Mouse (Mus musculus) liver, embryonic 13.5 days (tissue): Measurements from ENCODE around the gene Ift20. TPM values are rescaled to one million over a fixed set of nuclear protein-coding genes. Genes with fewer than 3 reads are reported as not detected.
"Not testable (repeated sequence)": the region's sequence is repeated elsewhere in the genome, so short reads cannot be mapped to it uniquely, and the experiment has no call there.

Experiments
- ATAC-seq: fragments of 200-750 bp; cut with Nextera tagmentation; 2 replicates; pipeline ENCODE4 v1.8.0; 2017; ENCODE audit warnings: low read depth, mild to moderate bottlenecking, moderate number of reproducible peaks, moderate library complexity
- DNase-seq: peaks from one replicate; pipeline ENCODE4 v3.0.0; 2022
- H3K27ac ChIP-seq: fragments of 300-500 bp; sonication (generic); 2 replicates; pipeline ENCODE4 v1.5.1; 2015; ENCODE audit warnings: moderate library complexity, mild to moderate bottlenecking, inconsistent platforms
- H3K27me3 ChIP-seq: fragments of 300-500 bp; sonication (generic); 2 replicates; pipeline ENCODE4 v1.6.1; 2015; ENCODE audit warnings: mild to moderate bottlenecking, inconsistent platforms
- H3K36me3 ChIP-seq: fragments of 300-500 bp; sonication (generic); 2 replicates; pipeline ENCODE4 v1.6.1; 2015; ENCODE audit warnings: mild to moderate bottlenecking, inconsistent platforms
- H3K4me1 ChIP-seq: fragments of 300-500 bp; sonication (generic); replicated peaks from 2 replicates; pipeline ENCODE4 v1.6.1; 2015; ENCODE audit warnings: inconsistent platforms
- H3K4me2 ChIP-seq: fragments of 300-500 bp; sonication (generic); 2 replicates; pipeline ENCODE4 v1.6.1; 2015; ENCODE audit warnings: inconsistent platforms, mild to moderate bottlenecking, moderate library complexity
- H3K4me3 ChIP-seq: fragments of 300-500 bp; sonication (generic); replicated peaks from 2 replicates; pipeline ENCODE4 v1.5.1; 2015; ENCODE audit warnings: mild to moderate bottlenecking, inconsistent platforms
- H3K9ac ChIP-seq: fragments of 300-500 bp; sonication (generic); 2 replicates; pipeline ENCODE4 v1.6.1; 2015; ENCODE audit warnings: mild to moderate bottlenecking, inconsistent platforms
- H3K9me3 ChIP-seq: fragments of 300-500 bp; sonication (generic); replicated peaks from 2 replicates; pipeline ENCODE4 v1.6.1; 2016; ENCODE audit warnings: inconsistent platforms
- WGBS: fragments of 180-500 bp; shearing (Covaris S2); methylation state at CpG from one replicate; pipeline ENCODE4 v1.1.7; 2015; ENCODE audit not compliant: insufficient replicate concordance; 5-methylcytosine and 5-hydroxymethylcytosine counted together
- polyA plus RNA-seq: library from polyadenylated mRNA; unstranded; fragments of >200 nt; fragmentation: Nextera tagmentation; extraction: Ambion mirVana; gene quantifications from 2 replicates; pipeline ENCODE4 v1.2.1, GENCODE M21; 2015

Ift20 gene
- polyA plus RNA-seq, 1 experiment from 2014 or later: 83.1 TPM

DNA sequence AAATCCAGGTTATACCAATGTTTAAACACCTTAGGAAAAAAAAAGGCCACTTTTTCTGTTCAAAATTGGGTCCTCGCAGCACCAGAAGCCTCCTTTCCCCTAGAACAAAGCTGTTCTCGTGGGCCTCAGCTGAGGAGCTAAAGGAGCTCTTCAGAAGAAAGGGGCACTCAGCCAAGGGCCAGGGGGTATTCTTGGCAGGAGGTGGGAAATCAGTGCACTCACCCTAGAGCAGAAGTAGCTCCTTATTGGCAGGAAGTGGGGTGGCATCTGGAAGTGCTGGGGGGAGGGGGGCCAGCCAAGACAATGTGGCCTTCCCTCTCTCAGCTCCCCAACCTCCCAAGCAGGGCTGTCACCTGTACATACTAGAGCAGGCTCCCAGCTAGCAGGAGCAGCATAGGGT lies 11.3 kb upstream of the Ift20 start:
- Histone ChIP-seq H3K36me3 (peaks cover 85% of the 10 kb centered on the region), H3K9me3 (no peaks in the 10 kb centered on the region), H3K9ac (no peak overlapping the region), H3K4me3 (no peak overlapping the region), H3K4me2 (no peak overlapping the region), H3K27ac (no peak overlapping the region), H3K4me1 (no peaks in the 10 kb centered on the region), H3K27me3 (no peaks in the 10 kb centered on the region)
- ATAC-seq (no peak), DNase-seq (no peak)
- WGBS: 76% methylated on average over 2 of the region's 2 CpGs

DNA sequence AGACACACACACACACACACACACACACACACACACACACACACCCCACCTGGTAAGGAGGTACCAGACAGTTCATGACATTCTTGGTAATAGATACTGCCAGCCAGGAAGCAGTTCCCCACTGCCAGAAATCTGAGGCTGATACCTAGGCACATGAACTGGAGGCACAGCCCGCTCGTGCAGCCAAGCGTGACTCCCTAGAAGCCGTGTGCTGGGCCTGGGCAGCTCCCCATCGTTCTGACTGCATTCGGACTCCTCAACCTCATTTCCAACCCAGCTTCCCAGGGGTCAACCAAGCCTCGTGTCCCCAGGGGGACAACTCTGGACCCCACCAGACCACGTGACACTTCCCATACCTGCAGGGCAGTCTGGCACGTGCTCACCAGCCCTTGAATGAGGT lies 7.4 kb upstream of the Ift20 start:
- no peak overlapping the region for H3K4me3 ChIP-seq
- no peak overlapping the region for H3K9ac ChIP-seq
- no peaks in the 10 kb centered on the region for H3K27me3 ChIP-seq
- DNase-seq (no peak), ATAC-seq (no peak)
- H3K9me3 ChIP-seq: no peaks in the 10 kb centered on the region
- 77% methylated on average over 9 of the region's 9 CpGs for WGBS
- no peaks in the 10 kb centered on the region; the same call in 1 of the 2 replicates for H3K4me1 ChIP-seq
- H3K4me2 ChIP-seq: no peak overlapping the region
- peaks cover 48% of the 10 kb centered on the region for H3K36me3 ChIP-seq
- no peak overlapping the region for H3K27ac ChIP-seq

DNA sequence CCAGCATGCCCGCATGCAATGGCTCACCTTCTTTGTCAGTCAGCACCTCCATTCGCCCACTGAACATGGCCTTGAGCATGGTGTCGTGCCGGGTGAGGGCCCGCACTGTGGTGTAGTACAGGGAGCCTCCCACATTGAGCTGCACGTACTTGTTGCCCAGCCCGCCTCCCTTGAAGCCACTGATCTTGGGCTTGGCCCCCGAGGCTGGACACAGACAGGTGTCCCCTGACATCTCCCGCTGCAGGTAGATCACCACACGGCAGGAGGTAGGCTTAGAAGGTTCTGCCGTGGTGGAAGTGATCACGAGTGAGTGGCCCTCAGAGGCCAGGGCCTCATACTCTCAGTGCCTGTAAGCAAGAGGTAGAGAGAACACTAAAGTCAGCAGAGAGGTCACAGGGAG lies 6.2 kb upstream of the Ift20 start:
- H3K4me2 ChIP-seq: no peak overlapping the region
- no peak overlapping the region for H3K9ac ChIP-seq
- peaks cover 35% of the 10 kb centered on the region for H3K36me3 ChIP-seq
- no peaks in the 10 kb centered on the region for H3K9me3 ChIP-seq
- DNase-seq (no peak), ATAC-seq (no peak)
- no peak overlapping the region for H3K4me3 ChIP-seq
- H3K4me1 ChIP-seq: peaks cover 10% of the 10 kb centered on the region
- no peaks in the 10 kb centered on the region for H3K27me3 ChIP-seq
- no peak overlapping the region for H3K27ac ChIP-seq
- 74% methylated on average over 12 of the region's 12 CpGs for WGBS

GRCm38 (mm10) chr11:78531046-78531445 lies 5.1 kb upstream of the Ift20 start:
- H3K9me3 ChIP-seq: no peaks in the 10 kb centered on the region
- DNase-seq (no peak), ATAC-seq (no peak)
- no peaks in the 10 kb centered on the region for H3K27me3 ChIP-seq
- peaks cover 16% of the 10 kb centered on the region for H3K4me1 ChIP-seq
- H3K9ac ChIP-seq: no peak overlapping the region
- WGBS: 52% methylated on average over 6 of the region's 6 CpGs
- no peak overlapping the region for H3K4me3 ChIP-seq
- peaks cover 30% of the 10 kb centered on the region for H3K36me3 ChIP-seq
- H3K27ac ChIP-seq: peak overlapping the region; percentile 24; the same call in 1 of the 2 replicates
- H3K4me2 ChIP-seq: no peak overlapping the region

DNA sequence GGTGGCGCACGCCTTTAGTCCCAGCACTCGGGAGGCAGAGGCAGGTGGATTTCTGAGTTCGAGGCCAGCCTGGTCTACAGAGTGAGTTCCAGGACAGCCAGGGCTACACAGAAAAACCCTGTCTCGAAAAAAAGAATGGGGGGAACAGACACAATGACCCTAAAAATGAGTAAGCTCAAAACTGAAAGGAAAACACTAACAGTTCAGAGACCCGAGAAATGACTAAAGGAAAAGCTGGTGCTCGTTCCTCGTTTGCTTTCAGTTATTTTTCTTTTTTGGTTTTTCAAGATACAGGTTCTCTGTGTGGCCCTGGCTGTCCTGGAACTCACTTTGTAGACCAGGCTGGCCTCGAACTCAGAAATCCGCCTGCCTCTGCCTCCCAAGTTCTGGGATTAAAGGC lies 4.6 kb upstream of the Ift20 start:
- H3K27me3 ChIP-seq, H3K9me3 ChIP-seq, DNase-seq, H3K27ac ChIP-seq, ATAC-seq, H3K4me2 ChIP-seq, H3K4me3 ChIP-seq, H3K9ac ChIP-seq: not testable (repeated sequence)
- WGBS: 75% methylated on average over 10 of the region's 10 CpGs
- Histone ChIP-seq H3K36me3 (peaks cover 26% of the 10 kb centered on the region), H3K4me1 (peaks cover 16% of the 10 kb centered on the region)

DNA sequence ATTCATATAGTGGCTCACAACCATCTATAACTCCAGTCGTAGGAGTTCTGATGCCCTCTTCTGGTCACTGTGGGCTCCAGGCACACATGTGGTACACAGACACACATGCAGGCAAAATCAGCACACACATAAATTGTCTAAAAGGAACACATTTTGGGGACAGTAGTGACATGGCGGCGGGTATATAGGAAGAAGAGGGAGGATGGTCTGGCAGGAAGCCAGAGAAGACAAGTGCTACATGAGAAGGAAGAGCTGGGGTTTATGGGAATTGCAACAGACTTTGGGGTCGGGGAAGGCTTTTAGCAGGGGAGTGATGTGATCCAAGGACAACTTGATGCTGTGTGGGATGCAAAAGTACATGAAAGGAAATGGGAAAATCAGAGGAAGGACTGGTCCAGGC lies 1.6 kb upstream of the Ift20 start:
- 69% methylated on average over 4 of the region's 4 CpGs for WGBS
- H3K36me3 ChIP-seq: peaks cover 4% of the 10 kb centered on the region
- H3K4me1 ChIP-seq: peaks cover 39% of the 10 kb centered on the region
- H3K27ac ChIP-seq: no peak overlapping the region
- peak overlapping the region; percentile 94 for H3K4me2 ChIP-seq
- H3K9ac ChIP-seq: peak overlapping the region; percentile 73; the same call in 1 of the 2 replicates
- DNase-seq: no peak
- H3K27me3 ChIP-seq: no peaks in the 10 kb centered on the region
- H3K9me3 ChIP-seq: no peaks in the 10 kb centered on the region
- H3K4me3 ChIP-seq: peak overlapping the region; percentile 85; the same call in 1 of the 2 replicates
- ATAC-seq: no peak

GRCm38 (mm10) chr11:78535376-78536079 lies 633 bp upstream of the Ift20 start:
- H3K4me1 ChIP-seq: peaks cover 42% of the 10 kb centered on the region
- no peaks in the 10 kb centered on the region for H3K27me3 ChIP-seq
- H3K4me2 ChIP-seq: peak overlapping the region; percentile 94
- H3K4me3 ChIP-seq: peak overlapping the region; percentile 85
- H3K9me3 ChIP-seq: no peaks in the 10 kb centered on the region
- peak overlapping the region; percentile 84 for H3K27ac ChIP-seq
- DNase-seq (no peak), ATAC-seq (no peak)
- H3K9ac ChIP-seq: peak overlapping the region; percentile 73
- WGBS: under 1% methylated on average over 23 of the region's 23 CpGs
- peaks cover 15% of the 10 kb centered on the region for H3K36me3 ChIP-seq

- Histone ChIP-seq H3K27ac (peak overlapping the region; percentile 90), H3K4me3 (peak overlapping the region; percentile 85), H3K36me3 (peaks cover 25% of the 10 kb centered on the region), H3K9ac (peak overlapping the region; percentile 94), H3K9me3 (no peaks in the 10 kb centered on the region), H3K4me1 (peaks cover 43% of the 10 kb centered on the region), H3K27me3 (no peaks in the 10 kb centered on the region), H3K4me2 (peak overlapping the region; percentile 94)
- DNase-seq: no peak
- under 1% methylated on average over 14 of the region's 14 CpGs for WGBS
- no peak; the same call in 1 of the 2 replicates for ATAC-seq
Measured at GRCm38 (mm10) chr11:78536690-78537084, 526 bp downstream of the Ift20 start.

- WGBS: 76% methylated on average over 3 of the region's 3 CpGs
Measured at GRCm38 (mm10) chr11:78540358-78540757, 4.2 kb downstream of the Ift20 start.

DNA sequence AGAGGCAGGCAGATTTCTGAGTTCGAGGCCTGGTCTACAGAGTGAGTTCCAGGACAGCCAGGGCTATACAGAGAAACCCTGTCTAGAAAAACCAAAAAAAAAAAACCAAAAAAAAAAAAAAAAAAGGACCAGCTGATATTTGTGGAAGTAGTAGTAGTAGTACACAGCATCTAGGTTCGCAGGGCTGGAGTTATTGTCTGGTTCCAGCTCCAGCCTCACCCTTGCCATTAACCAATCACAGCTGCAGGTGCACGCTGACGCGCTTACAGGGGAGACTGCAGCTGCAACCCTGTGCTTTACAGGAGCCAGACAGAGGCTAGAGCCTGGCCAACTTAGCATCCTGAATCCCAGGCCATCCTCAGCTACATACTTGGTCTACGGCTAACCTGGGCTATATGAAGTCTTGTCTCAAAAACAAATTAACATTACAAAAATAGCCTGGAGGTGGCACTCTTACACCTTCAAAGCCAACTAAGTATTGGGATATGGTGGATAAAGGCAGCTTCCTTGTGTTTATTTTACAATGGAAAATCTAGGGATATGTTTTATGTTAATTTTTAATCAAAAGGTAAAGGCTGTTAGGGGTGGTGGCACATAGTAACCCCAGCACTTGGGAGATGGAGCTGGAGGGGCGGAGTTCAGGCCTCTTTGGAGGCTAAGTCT lies 8.4 kb downstream of the Ift20 start:
- no peak for ATAC-seq
- peaks cover 49% of the 10 kb centered on the region for H3K4me1 ChIP-seq
- peaks cover 53% of the 10 kb centered on the region for H3K36me3 ChIP-seq
- no peaks in the 10 kb centered on the region for H3K9me3 ChIP-seq
- H3K4me3 ChIP-seq: no peak overlapping the region
- H3K27ac ChIP-seq: no peak overlapping the region
- no peaks in the 10 kb centered on the region for H3K27me3 ChIP-seq
- no peak overlapping the region for H3K4me2 ChIP-seq
- H3K9ac ChIP-seq: no peak overlapping the region
- 85% methylated on average over 7 of the region's 7 CpGs for WGBS
- DNase-seq: no peak

More at GRCm38 (mm10) chr11:78540358-78540757, 4.2 kb downstream of the Ift20 start:
- no peak for DNase-seq
- peak overlapping the region; percentile 27; the same call in 1 of the 2 replicates for H3K27ac ChIP-seq
- H3K36me3 ChIP-seq: peaks cover 55% of the 10 kb centered on the region
- H3K4me1 ChIP-seq: peaks cover 40% of the 10 kb centered on the region
- H3K4me2 ChIP-seq: no peak overlapping the region
- H3K9me3 ChIP-seq: no peaks in the 10 kb centered on the region
- no peak for ATAC-seq
- H3K27me3 ChIP-seq: no peaks in the 10 kb centered on the region
- no peak overlapping the region for H3K4me3 ChIP-seq
- H3K9ac ChIP-seq: no peak overlapping the region

DNA sequence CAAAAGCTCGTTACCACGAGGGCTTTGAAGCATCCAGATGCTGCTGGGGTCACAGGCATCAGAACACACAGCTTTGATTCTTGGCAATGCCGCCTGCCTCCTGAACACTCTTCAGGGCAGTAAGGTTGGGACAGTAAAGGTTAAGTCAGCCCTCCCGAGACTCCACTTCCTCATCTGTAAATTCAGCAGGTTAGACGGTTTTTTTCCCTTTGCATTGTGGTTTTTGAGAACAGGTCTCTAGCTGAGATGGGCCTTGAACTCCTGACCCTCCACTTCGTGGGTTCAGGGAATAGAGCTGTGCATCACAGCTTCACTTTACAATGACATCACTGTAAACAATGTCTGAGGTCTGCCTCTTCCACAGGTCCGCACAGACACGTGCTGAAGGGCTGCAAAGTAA lies 9.0 kb downstream of the Ift20 start:
- Histone ChIP-seq H3K27ac (no peak overlapping the region), H3K36me3 (peaks cover 47% of the 10 kb centered on the region), H3K4me1 (peaks cover 55% of the 10 kb centered on the region), H3K4me2 (no peak overlapping the region), H3K27me3 (no peaks in the 10 kb centered on the region), H3K9ac (no peak overlapping the region), H3K9me3 (no peaks in the 10 kb centered on the region), H3K4me3 (no peak overlapping the region)
- DNase-seq (no peak), ATAC-seq (no peak)
- 35% methylated on average over 8 of the region's 8 CpGs for WGBS
